Mouse (Mus musculus): ENCODE measurements at regions not wholly inside any gene's neighbourhood (a gene's known extent, or its start where the extent isn't known, plus 50 kb on each side); places are given as distances from the start of the nearest gene placed in this dataset.

- no peak overlapping the region for H3K4me2 ChIP-seq
- ATAC-seq (ENCODE audit: low read depth), result no peak
- H3K9ac ChIP-seq, result no peak overlapping the region
- H3K27me3 ChIP-seq, result no peaks in the 10 kb centered on the region
- no peaks in the 10 kb centered on the region for H3K9me3 ChIP-seq
- WGBS, result 90% methylated on average over 2 of the region's 2 CpGs
- H3K27ac ChIP-seq (replicated peaks), result no peak overlapping the region
- H3K4me1 ChIP-seq (replicated peaks), result no peaks in the 10 kb centered on the region
- no peak overlapping the region for H3K4me3 ChIP-seq
- H3K36me3 ChIP-seq, result no peaks in the 10 kb centered on the region
Observed at GRCm38 (mm10) chr1:122273579-122273978, 705.8 kb upstream of the Ddx18 start.

DNA sequence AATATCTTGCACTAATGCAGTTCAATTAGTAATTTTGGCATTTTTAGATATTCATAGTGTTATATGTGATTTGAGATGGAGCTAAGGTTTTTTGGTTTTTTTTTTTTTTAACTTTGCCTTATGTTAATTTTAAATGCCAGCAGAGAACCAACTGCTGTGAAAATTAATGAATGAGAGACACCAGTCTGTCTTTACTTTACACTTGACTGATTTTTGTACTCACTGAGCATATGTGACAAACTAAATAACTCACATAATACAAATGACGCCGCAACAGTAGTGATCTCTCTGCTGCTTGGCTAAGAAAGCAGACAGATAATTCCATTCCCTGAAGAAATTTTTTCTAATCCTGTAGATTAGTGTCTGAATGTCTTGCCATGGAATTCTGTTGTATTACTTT lies 675.2 kb upstream of the Ddx18 start:
- WGBS, result 77% methylated on average over 2 of the region's 2 CpGs
- Histone ChIP-seq H3K9me3 (no peaks in the 10 kb centered on the region), H3K27me3 (no peaks in the 10 kb centered on the region), H3K4me3 (no peak overlapping the region), H3K27ac (replicated peaks) (no peak overlapping the region), H3K4me1 (replicated peaks) (no peaks in the 10 kb centered on the region), H3K4me2 (no peak overlapping the region), H3K36me3 (no peaks in the 10 kb centered on the region), H3K9ac (no peak overlapping the region)
- no peak for ATAC-seq (ENCODE audit: low read depth)

GRCm38 (mm10) chr1:122241511-122241910 lies 673.7 kb upstream of the Ddx18 start:
- Histone ChIP-seq H3K4me1 (replicated peaks) (no peaks in the 10 kb centered on the region), H3K36me3 (no peaks in the 10 kb centered on the region), H3K9ac (no peak overlapping the region), H3K27ac (replicated peaks) (no peak overlapping the region), H3K9me3 (no peaks in the 10 kb centered on the region), H3K4me2 (no peak overlapping the region), H3K4me3 (no peak overlapping the region), H3K27me3 (no peaks in the 10 kb centered on the region)
- ATAC-seq (ENCODE audit: low read depth), result no peak
- WGBS, result 86% methylated on average over 3 of the region's 3 CpGs

- 86% methylated on average over 4 of the region's 4 CpGs for WGBS
- Histone ChIP-seq H3K4me1 (replicated peaks) (no peaks in the 10 kb centered on the region), H3K27ac (replicated peaks) (no peak overlapping the region), H3K4me2 (no peak overlapping the region), H3K9ac (no peak overlapping the region), H3K4me3 (no peak overlapping the region), H3K9me3 (no peaks in the 10 kb centered on the region), H3K36me3 (no peaks in the 10 kb centered on the region), H3K27me3 (no peaks in the 10 kb centered on the region)
- ATAC-seq (ENCODE audit: low read depth), result no peak
Observed at GRCm38 (mm10) chr1:122230442-122230841, 662.7 kb upstream of the Ddx18 start.

GRCm38 (mm10) chr1:122212484-122212883 lies 644.7 kb upstream of the Ddx18 start:
- Histone ChIP-seq H3K9ac (no peak overlapping the region), H3K9me3 (no peaks in the 10 kb centered on the region), H3K4me3 (no peak overlapping the region), H3K4me2 (no peak overlapping the region), H3K27me3 (no peaks in the 10 kb centered on the region), H3K27ac (replicated peaks) (no peak overlapping the region), H3K36me3 (no peaks in the 10 kb centered on the region), H3K4me1 (replicated peaks) (no peaks in the 10 kb centered on the region)
- 63% methylated on average over 2 of the region's 2 CpGs for WGBS
- peak; percentile 43; the same call in 1 of the 2 replicates for ATAC-seq (ENCODE audit: low read depth)

GRCm38 (mm10) chr1:122208619-122209018 lies 640.8 kb upstream of the Ddx18 start:
- no peak for ATAC-seq (ENCODE audit: low read depth)
- Histone ChIP-seq H3K4me1 (replicated peaks) (no peaks in the 10 kb centered on the region), H3K9me3 (no peaks in the 10 kb centered on the region), H3K27me3 (no peaks in the 10 kb centered on the region), H3K9ac (no peak overlapping the region), H3K4me2 (no peak overlapping the region), H3K36me3 (no peaks in the 10 kb centered on the region), H3K4me3 (no peak overlapping the region), H3K27ac (replicated peaks) (no peak overlapping the region)
- 95% methylated on average over 2 of the region's 2 CpGs for WGBS

- Histone ChIP-seq H3K27me3 (no peaks in the 10 kb centered on the region), H3K27ac (replicated peaks) (no peak overlapping the region), H3K9ac (no peak overlapping the region), H3K9me3 (no peaks in the 10 kb centered on the region), H3K4me3 (no peak overlapping the region), H3K4me1 (replicated peaks) (no peaks in the 10 kb centered on the region), H3K4me2 (no peak overlapping the region), H3K36me3 (no peaks in the 10 kb centered on the region)
- ATAC-seq (ENCODE audit: low read depth), result no peak
- 93% methylated on average over 2 of the region's 2 CpGs for WGBS
Observed at GRCm38 (mm10) chr1:122169547-122169946, 601.8 kb upstream of the Ddx18 start.

- Histone ChIP-seq H3K9me3 (no peaks in the 10 kb centered on the region), H3K27ac (replicated peaks) (no peak overlapping the region), H3K4me2 (no peak overlapping the region), H3K9ac (no peak overlapping the region), H3K4me3 (no peak overlapping the region), H3K36me3 (no peaks in the 10 kb centered on the region), H3K27me3 (no peaks in the 10 kb centered on the region), H3K4me1 (replicated peaks) (no peaks in the 10 kb centered on the region)
- 63% methylated on average over 1 of the region's 1 CpGs for WGBS
- 0 out of 2 replicates have a peak, but pooled peaks have one; percentile 19 for ATAC-seq (ENCODE audit: low read depth)
Observed at GRCm38 (mm10) chr1:122161798-122162197, 594.0 kb upstream of the Ddx18 start.

DNA sequence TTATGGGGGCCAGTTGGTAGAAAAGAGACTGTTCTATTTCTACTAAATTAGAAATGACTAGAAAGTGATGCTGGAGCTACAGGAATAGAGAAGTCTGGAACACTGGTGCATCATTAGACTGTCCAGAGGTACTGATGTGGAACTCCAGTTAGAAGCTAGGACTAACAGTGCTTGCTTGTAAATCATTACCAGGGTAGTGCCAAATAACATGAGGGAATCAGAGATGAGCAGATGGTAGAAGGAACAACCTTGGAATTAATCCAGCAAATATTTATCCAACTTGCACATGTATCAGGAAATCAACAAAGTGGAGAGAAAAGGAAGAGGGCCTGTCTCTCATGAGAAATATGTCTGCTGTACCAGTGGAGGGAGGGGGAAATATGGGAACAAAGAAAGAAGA lies 573.6 kb upstream of the Ddx18 start:
- H3K27me3 ChIP-seq, result no peaks in the 10 kb centered on the region

DNA sequence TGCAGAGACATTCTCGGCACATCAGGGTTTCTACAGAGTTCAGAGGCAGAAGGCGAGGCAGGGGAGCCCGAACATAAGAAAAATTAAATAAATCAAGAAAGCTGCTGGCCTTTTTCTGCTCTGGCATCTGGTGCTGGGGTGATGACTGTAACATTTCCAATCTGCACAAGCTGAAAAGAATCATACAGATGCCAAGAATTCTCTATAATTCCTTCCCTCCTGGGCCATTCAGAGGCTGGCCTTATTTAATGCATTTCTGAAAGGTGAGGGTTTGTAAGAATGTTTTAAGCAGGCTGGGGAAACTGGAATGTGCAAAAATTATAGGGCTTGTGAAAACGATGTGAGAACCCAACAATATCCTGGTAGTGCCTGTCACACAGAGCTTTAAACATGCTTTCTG lies 556.2 kb upstream of the Ddx18 start:
- Histone ChIP-seq H3K4me3 (no peak overlapping the region), H3K4me2 (no peak overlapping the region), H3K36me3 (no peaks in the 10 kb centered on the region), H3K27ac (replicated peaks) (no peak overlapping the region), H3K9me3 (no peaks in the 10 kb centered on the region), H3K4me1 (replicated peaks) (0 out of 2 replicates have a peak, but pooled peaks cover 4% of the 10 kb centered on the region), H3K27me3 (no peaks in the 10 kb centered on the region), H3K9ac (no peak overlapping the region)
- ATAC-seq (ENCODE audit: low read depth), result no peak
- WGBS, result 58% methylated on average over 4 of the region's 4 CpGs

More for the DNA sequence above, 573.6 kb upstream of the Ddx18 start:
- H3K4me2 ChIP-seq, result no peak overlapping the region
- no peak for ATAC-seq (ENCODE audit: low read depth)
- no peaks in the 10 kb centered on the region for H3K4me1 ChIP-seq (replicated peaks)
- H3K27ac ChIP-seq (replicated peaks), result no peak overlapping the region
- H3K9ac ChIP-seq, result no peak overlapping the region
- no peaks in the 10 kb centered on the region for H3K36me3 ChIP-seq
- H3K4me3 ChIP-seq, result no peak overlapping the region
- H3K9me3 ChIP-seq, result no peaks in the 10 kb centered on the region

- H3K27me3 ChIP-seq, result no peaks in the 10 kb centered on the region
- ATAC-seq (ENCODE audit: low read depth), result no peak
- no peak overlapping the region for H3K9ac ChIP-seq
- H3K27ac ChIP-seq (replicated peaks), result no peak overlapping the region
- H3K4me3 ChIP-seq, result no peak overlapping the region
- H3K36me3 ChIP-seq, result no peaks in the 10 kb centered on the region
- no peaks in the 10 kb centered on the region for H3K9me3 ChIP-seq
- H3K4me2 ChIP-seq, result no peak overlapping the region
- no peaks in the 10 kb centered on the region for H3K4me1 ChIP-seq (replicated peaks)
- WGBS, result 82% methylated on average over 2 of the region's 2 CpGs
Observed at GRCm38 (mm10) chr1:122095726-122096125, 527.9 kb upstream of the Ddx18 start.

DNA sequence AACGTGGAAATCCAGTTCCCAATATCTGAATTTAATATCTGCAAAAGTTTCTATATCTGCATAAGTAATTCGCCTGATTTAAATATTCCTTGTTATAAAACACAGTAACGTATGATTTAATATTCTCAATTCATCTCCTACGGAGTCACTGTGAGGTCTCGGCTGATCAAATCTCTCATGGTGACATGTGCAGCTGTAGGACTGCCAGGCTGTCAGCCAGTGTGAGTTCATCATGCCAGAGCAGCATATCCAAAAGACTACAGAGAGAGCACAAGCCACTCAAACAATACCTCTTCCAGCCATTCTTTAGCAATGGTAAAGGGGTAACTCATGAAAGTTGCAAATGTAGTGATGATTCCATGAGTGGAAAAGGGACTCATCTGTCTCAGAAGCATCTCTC lies 514.7 kb upstream of the Ddx18 start:
- ATAC-seq (ENCODE audit: low read depth), result no peak
- H3K27me3 ChIP-seq, result no peaks in the 10 kb centered on the region
- H3K4me1 ChIP-seq (replicated peaks), result no peaks in the 10 kb centered on the region
- no peak overlapping the region for H3K27ac ChIP-seq (replicated peaks)
- H3K36me3 ChIP-seq, result no peaks in the 10 kb centered on the region
- H3K9ac ChIP-seq, result no peak overlapping the region
- WGBS, result 81% methylated on average over 5 of the region's 5 CpGs
- H3K4me3 ChIP-seq, result no peak overlapping the region
- H3K9me3 ChIP-seq, result no peaks in the 10 kb centered on the region
- no peak overlapping the region for H3K4me2 ChIP-seq

DNA sequence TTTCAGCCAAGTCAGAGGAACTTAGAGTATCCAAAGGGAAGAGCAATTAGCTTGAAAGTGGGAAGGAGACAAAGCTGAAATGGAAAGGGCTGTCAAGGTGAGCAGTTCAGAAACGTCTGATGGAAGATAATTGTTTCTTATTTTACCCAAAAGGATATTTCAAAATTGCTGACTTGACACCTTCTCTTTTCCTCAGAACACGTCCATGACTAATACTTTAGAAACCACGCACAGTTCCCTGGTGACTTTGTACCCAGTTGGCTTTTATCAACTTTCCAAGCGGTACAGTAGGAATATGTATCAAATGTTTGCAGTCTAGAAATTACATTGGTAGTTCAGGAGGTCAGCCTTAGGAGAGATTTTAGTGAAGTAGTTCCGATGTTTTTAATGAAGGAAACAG lies 508.3 kb upstream of the Ddx18 start:
- Histone ChIP-seq H3K36me3 (no peaks in the 10 kb centered on the region), H3K27me3 (no peaks in the 10 kb centered on the region), H3K4me2 (no peak overlapping the region), H3K9ac (no peak overlapping the region), H3K4me3 (no peak overlapping the region), H3K27ac (replicated peaks) (no peak overlapping the region), H3K9me3 (no peaks in the 10 kb centered on the region), H3K4me1 (replicated peaks) (no peaks in the 10 kb centered on the region)
- no peak for ATAC-seq (ENCODE audit: low read depth)
- WGBS, result 82% methylated on average over 5 of the region's 5 CpGs
